Mouse (Mus musculus): ENCODE data around the gene Zgpat. TPM values are rescaled to one million over a fixed set of nuclear protein-coding genes. Genes with fewer than 3 reads are reported as not detected.

The Zgpat gene
- polyA plus RNA-seq, 1 experiment from 2014 or later: 44.6 TPM

GRCm38 (mm10) chr2:181379778-181380177 lies 15.1 kb downstream of the Zgpat start, which contains the start of gene Lime1:
Gene Lime1 (plus strand): TSS chr2:181380078.
- H3K27me3 ChIP-seq (replicated peaks; ENCODE audit: control insufficient read depth, insufficient read depth, low read length): no peaks in the 10 kb centered on the region
- H3K27ac ChIP-seq (ENCODE audit: low read depth, low read length): no peak within 1 kb of the TSS
- no peak within 1 kb of the TSS for H3K4me3 ChIP-seq (ENCODE audit: low read depth, low read length)
- H3K4me1 ChIP-seq (ENCODE audit: control insufficient read depth, insufficient read depth, low read length): no peaks in the 10 kb centered on the region
- no peaks in the 10 kb centered on the region for H3K9me3 ChIP-seq (replicated peaks; ENCODE audit: control insufficient read depth, low read length)
- peaks cover 59% of the 10 kb centered on the region for H3K36me3 ChIP-seq (ENCODE audit: control insufficient read depth, insufficient read depth, low read length)
- H3K4me2 ChIP-seq (ENCODE audit: low read length): no peak within 1 kb of the TSS
- 93% methylated on average over 12 of the region's 12 CpGs for WGBS
- DNase-seq (ENCODE audit: low spot score) (no peak), ATAC-seq (no peak)
- no peak within 1 kb of the TSS for H3K9ac ChIP-seq (ENCODE audit: low read length)

- 90% methylated on average over 5 of the region's 5 CpGs for WGBS
- H3K36me3 ChIP-seq (ENCODE audit: control insufficient read depth, insufficient read depth, low read length): peaks cover 64% of the 10 kb centered on the region
- DNase-seq (ENCODE audit: low spot score) (no peak), ATAC-seq (no peak)
- no peaks in the 10 kb centered on the region for H3K27me3 ChIP-seq (replicated peaks; ENCODE audit: control insufficient read depth, insufficient read depth, low read length)
- no peak overlapping the region for H3K4me3 ChIP-seq (ENCODE audit: low read depth, low read length)
- H3K9ac ChIP-seq (ENCODE audit: low read length): no peak overlapping the region
- no peak overlapping the region for H3K27ac ChIP-seq (ENCODE audit: low read depth, low read length)
- no peak overlapping the region for H3K4me2 ChIP-seq (ENCODE audit: low read length)
- H3K9me3 ChIP-seq (replicated peaks; ENCODE audit: control insufficient read depth, low read length): no peaks in the 10 kb centered on the region
- H3K4me1 ChIP-seq (ENCODE audit: control insufficient read depth, insufficient read depth, low read length): no peaks in the 10 kb centered on the region
These were observed 15.5 kb downstream of the Zgpat start for GRCm38 (mm10) chr2:181380251-181380650.

- Histone ChIP-seq H3K4me1 (ENCODE audit: control insufficient read depth, insufficient read depth, low read length) (no peaks in the 10 kb centered on the region), H3K9me3 (replicated peaks; ENCODE audit: control insufficient read depth, low read length) (no peaks in the 10 kb centered on the region), H3K36me3 (ENCODE audit: control insufficient read depth, insufficient read depth, low read length) (peaks cover 72% of the 10 kb centered on the region), H3K9ac (ENCODE audit: low read length) (no peak overlapping the region), H3K27ac (ENCODE audit: low read depth, low read length) (no peak overlapping the region), H3K4me3 (ENCODE audit: low read depth, low read length) (no peak overlapping the region), H3K27me3 (replicated peaks; ENCODE audit: control insufficient read depth, insufficient read depth, low read length) (no peaks in the 10 kb centered on the region), H3K4me2 (ENCODE audit: low read length) (no peak overlapping the region)
- 86% methylated on average over 5 of the region's 5 CpGs for WGBS
- ATAC-seq (no peak), DNase-seq (ENCODE audit: low spot score) (no peak)
These were observed 16.4 kb downstream of the Zgpat start for GRCm38 (mm10) chr2:181381107-181381506.

- DNase-seq (ENCODE audit: low spot score) (no peak), ATAC-seq (no peak)
- no peak overlapping the region for H3K27ac ChIP-seq (ENCODE audit: low read depth, low read length)
- WGBS: 90% methylated on average over 6 of the region's 6 CpGs
- H3K4me1 ChIP-seq (ENCODE audit: control insufficient read depth, insufficient read depth, low read length): no peaks in the 10 kb centered on the region
- H3K27me3 ChIP-seq (replicated peaks; ENCODE audit: control insufficient read depth, insufficient read depth, low read length): no peaks in the 10 kb centered on the region
- peaks cover 77% of the 10 kb centered on the region for H3K36me3 ChIP-seq (ENCODE audit: control insufficient read depth, insufficient read depth, low read length)
- H3K9ac ChIP-seq (ENCODE audit: low read length): no peak overlapping the region
- H3K9me3 ChIP-seq (replicated peaks; ENCODE audit: control insufficient read depth, low read length): no peaks in the 10 kb centered on the region
- H3K4me2 ChIP-seq (ENCODE audit: low read length): no peak overlapping the region
- no peak overlapping the region for H3K4me3 ChIP-seq (ENCODE audit: low read depth, low read length)
These were observed 17.0 kb downstream of the Zgpat start for GRCm38 (mm10) chr2:181381631-181382306.

- no peak for ATAC-seq
- peaks cover 75% of the 10 kb centered on the region for H3K36me3 ChIP-seq (ENCODE audit: control insufficient read depth, insufficient read depth, low read length)
- WGBS: 93% methylated on average over 7 of the region's 7 CpGs
These were observed 19.7 kb downstream of the Zgpat start for GRCm38 (mm10) chr2:181384463-181384862.

GRCm38 (mm10) chr2:181384919-181385391 lies 20.2 kb downstream of the Zgpat start:
- ATAC-seq (peak; percentile 32; the same call in 1 of the 2 replicates), DNase-seq (ENCODE audit: low spot score) (peak; percentile 25)
- Histone ChIP-seq H3K4me3 (ENCODE audit: low read depth, low read length) (no peak overlapping the region), H3K4me2 (ENCODE audit: low read length) (no peak overlapping the region), H3K9me3 (replicated peaks; ENCODE audit: control insufficient read depth, low read length) (no peaks in the 10 kb centered on the region), H3K9ac (ENCODE audit: low read length) (no peak overlapping the region), H3K4me1 (ENCODE audit: control insufficient read depth, insufficient read depth, low read length) (no peaks in the 10 kb centered on the region), H3K27ac (ENCODE audit: low read depth, low read length) (no peak overlapping the region), H3K27me3 (replicated peaks; ENCODE audit: control insufficient read depth, insufficient read depth, low read length) (no peaks in the 10 kb centered on the region), H3K36me3 (ENCODE audit: control insufficient read depth, insufficient read depth, low read length) (peaks cover 70% of the 10 kb centered on the region)
- 81% methylated on average over 4 of the region's 4 CpGs for WGBS

More at GRCm38 (mm10) chr2:181384463-181384862, 19.7 kb downstream of the Zgpat start:
- H3K9me3 ChIP-seq (replicated peaks; ENCODE audit: control insufficient read depth, low read length): no peaks in the 10 kb centered on the region
- H3K9ac ChIP-seq (ENCODE audit: low read length): no peak overlapping the region
- no peak overlapping the region for H3K4me2 ChIP-seq (ENCODE audit: low read length)
- H3K27me3 ChIP-seq (replicated peaks; ENCODE audit: control insufficient read depth, insufficient read depth, low read length): no peaks in the 10 kb centered on the region
- no peak overlapping the region for H3K4me3 ChIP-seq (ENCODE audit: low read depth, low read length)
- H3K4me1 ChIP-seq (ENCODE audit: control insufficient read depth, insufficient read depth, low read length): no peaks in the 10 kb centered on the region
- no peak overlapping the region for H3K27ac ChIP-seq (ENCODE audit: low read depth, low read length)
- DNase-seq (ENCODE audit: low spot score): no peak

- ATAC-seq: no peak
- no peaks in the 10 kb centered on the region for H3K4me1 ChIP-seq (ENCODE audit: control insufficient read depth, insufficient read depth, low read length)
- no peak overlapping the region for H3K4me2 ChIP-seq (ENCODE audit: low read length)
- no peak overlapping the region for H3K9ac ChIP-seq (ENCODE audit: low read length)
- DNase-seq (ENCODE audit: low spot score): no peak
- peaks cover 63% of the 10 kb centered on the region for H3K36me3 ChIP-seq (ENCODE audit: control insufficient read depth, insufficient read depth, low read length)
- no peak overlapping the region for H3K4me3 ChIP-seq (ENCODE audit: low read depth, low read length)
- H3K27me3 ChIP-seq (replicated peaks; ENCODE audit: control insufficient read depth, insufficient read depth, low read length): no peaks in the 10 kb centered on the region
- 86% methylated on average over 3 of the region's 3 CpGs for WGBS
- H3K27ac ChIP-seq (ENCODE audit: low read depth, low read length): no peak overlapping the region
- H3K9me3 ChIP-seq (replicated peaks; ENCODE audit: control insufficient read depth, low read length): no peaks in the 10 kb centered on the region
These were observed 21.2 kb downstream of the Zgpat start for GRCm38 (mm10) chr2:181385885-181386284.

GRCm38 (mm10) chr2:181386663-181387210 lies 22.0 kb downstream of the Zgpat start:
- 79% methylated on average over 3 of the region's 4 CpGs for WGBS
- no peak for DNase-seq (ENCODE audit: low spot score)
- Histone ChIP-seq H3K4me3 (ENCODE audit: low read depth, low read length) (no peak overlapping the region), H3K4me2 (ENCODE audit: low read length) (no peak overlapping the region), H3K9ac (ENCODE audit: low read length) (no peak overlapping the region), H3K27ac (ENCODE audit: low read depth, low read length) (no peak overlapping the region), H3K36me3 (ENCODE audit: control insufficient read depth, insufficient read depth, low read length) (peaks cover 59% of the 10 kb centered on the region), H3K4me1 (ENCODE audit: control insufficient read depth, insufficient read depth, low read length) (no peaks in the 10 kb centered on the region), H3K27me3 (replicated peaks; ENCODE audit: control insufficient read depth, insufficient read depth, low read length) (no peaks in the 10 kb centered on the region), H3K9me3 (replicated peaks; ENCODE audit: control insufficient read depth, low read length) (no peaks in the 10 kb centered on the region)
- ATAC-seq: no peak

Data from forebrain, embryonic 14.5 days (tissue).